Mouse (Mus musculus) embryonic facial prominence, embryonic 14.5 days (tissue): ENCODE results near the gene Capns1. TPM values are rescaled to one million over a fixed set of nuclear protein-coding genes. Genes with fewer than 3 reads are reported as not detected.

Experiments
- ATAC-seq: fragments of 200-750 bp; cut with Nextera tagmentation; 2 replicates; pipeline ENCODE4 v1.8.0; 2017; ENCODE audit warnings: low read depth, moderate number of reproducible peaks, moderate TSS enrichment
- DNase-seq: peaks from one replicate; pipeline ENCODE4 v3.0.0-alpha.2; 2015; ENCODE audit warnings: low spot score
- H3K27ac ChIP-seq: fragments of 300-500 bp; sonication (generic); replicated peaks from 2 replicates; pipeline ENCODE4 v1.5.1; 2014; ENCODE audit warnings: low read depth, mild to moderate bottlenecking, low read length, moderate library complexity
- H3K27me3 ChIP-seq: fragments of 300-500 bp; sonication (generic); replicated peaks from 2 replicates; pipeline ENCODE4 v1.6.1; 2014; ENCODE audit warnings: low read length; ENCODE audit not compliant: control insufficient read depth, insufficient read depth
- H3K36me3 ChIP-seq: fragments of 300-500 bp; sonication (generic); 2 replicates; pipeline ENCODE4 v1.6.1; 2014; ENCODE audit warnings: low read length, mixed read lengths; ENCODE audit not compliant: control insufficient read depth, insufficient read depth
- H3K4me1 ChIP-seq: fragments of 300-500 bp; sonication (generic); 2 replicates; pipeline ENCODE4 v1.6.1; 2014; ENCODE audit warnings: antibody characterized with exemption, low read length; ENCODE audit not compliant: control insufficient read depth, insufficient read depth
- H3K4me2 ChIP-seq: fragments of 300-500 bp; sonication (generic); 2 replicates; pipeline ENCODE4 v1.6.1; 2014; ENCODE audit warnings: low read depth, mild to moderate bottlenecking, low read length, moderate library complexity, mixed read lengths
- H3K4me3 ChIP-seq: fragments of 300-500 bp; sonication (generic); 2 replicates; pipeline ENCODE4 v1.5.1; 2014; ENCODE audit warnings: low read depth, mild to moderate bottlenecking, low read length
- H3K9ac ChIP-seq: fragments of 300-500 bp; sonication (generic); 2 replicates; pipeline ENCODE4 v1.6.1; 2014; ENCODE audit warnings: low read depth, mild to moderate bottlenecking, low read length, moderate library complexity, mixed read lengths
- H3K9me3 ChIP-seq: fragments of 300-500 bp; sonication (generic); 2 replicates; pipeline ENCODE4 v1.6.1; 2016; ENCODE audit warnings: low read length; ENCODE audit not compliant: control insufficient read depth
- WGBS: fragments of 180-500 bp; shearing (Covaris S2); extraction: QIAGEN DNeasy Blood & Tissue Kit; methylation state at CpG from one replicate; pipeline ENCODE4 v1.1.7; 2014; 5-methylcytosine and 5-hydroxymethylcytosine counted together
- polyA plus RNA-seq: library from polyadenylated mRNA; unstranded; fragments of >200 nt; fragmentation: Nextera tagmentation; extraction: Ambion mirVana; gene quantifications from 2 replicates; pipeline ENCODE4 v1.2.1, GENCODE M21; 2014

The Capns1 gene
- polyA plus RNA-seq, 1 experiment from 2014 or later = 107 TPM

DNA sequence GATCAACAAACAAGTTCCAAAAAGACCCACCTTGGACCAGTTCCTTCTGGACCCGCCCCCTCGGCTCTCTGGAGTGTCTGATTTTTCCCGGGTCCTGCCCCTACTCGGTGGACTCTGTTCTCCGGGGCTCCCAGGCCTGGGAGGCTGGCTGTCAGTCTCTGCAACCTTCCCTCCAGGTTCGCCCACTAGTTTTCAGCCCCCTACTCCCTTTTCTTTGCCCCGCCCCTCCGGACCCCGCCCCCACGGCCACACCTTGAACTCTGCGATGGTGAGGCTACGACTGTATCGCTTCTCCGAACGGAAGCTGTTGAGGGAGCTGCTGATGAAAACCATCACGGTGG lies 32.7 kb upstream of the Capns1 start:
- Histone ChIP-seq H3K27me3 (no peaks in the 10 kb centered on the region), H3K36me3 (peaks cover 49% of the 10 kb centered on the region), H3K9ac (peak overlapping the region; percentile 83), H3K9me3 (no peaks in the 10 kb centered on the region), H3K27ac (peak overlapping the region; percentile 92), H3K4me3 (peak overlapping the region; percentile 72), H3K4me1 (peaks cover 6% of the 10 kb centered on the region), H3K4me2 (peak overlapping the region; percentile 78)
- ATAC-seq = no peak
- DNase-seq = no peak
- whole genome bisulfite sequencing = under 1% methylated on average over 16 of the region's 16 CpGs

DNA sequence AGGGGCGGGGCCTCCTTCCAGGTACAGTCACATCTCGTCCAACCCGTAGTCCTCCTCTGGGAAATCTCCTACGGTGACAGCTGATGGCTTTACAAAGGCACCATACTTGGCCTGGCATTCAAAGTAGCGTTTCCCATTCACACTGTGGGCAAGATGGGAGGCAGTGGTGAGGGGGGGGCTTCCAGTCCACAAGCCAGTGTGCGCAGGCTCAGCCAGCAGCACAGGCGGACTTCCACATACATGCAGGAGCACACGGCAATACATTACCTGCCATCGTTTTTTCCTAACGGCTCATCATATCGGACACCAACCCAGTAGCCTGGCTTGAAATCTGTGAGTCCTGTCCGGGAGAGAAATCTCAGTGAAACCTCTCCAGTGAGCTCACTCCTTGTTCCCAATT lies 25.6 kb upstream of the Capns1 start:
- Histone ChIP-seq H3K27me3 (no peaks in the 10 kb centered on the region), H3K27ac (no peak overlapping the region), H3K4me2 (no peak overlapping the region), H3K9ac (no peak overlapping the region), H3K9me3 (no peaks in the 10 kb centered on the region), H3K36me3 (peaks cover 60% of the 10 kb centered on the region), H3K4me3 (no peak overlapping the region), H3K4me1 (no peaks in the 10 kb centered on the region)
- no peak for ATAC-seq
- 94% methylated on average over 12 of the region's 12 CpGs for WGBS
- no peak for DNase-seq

DNA sequence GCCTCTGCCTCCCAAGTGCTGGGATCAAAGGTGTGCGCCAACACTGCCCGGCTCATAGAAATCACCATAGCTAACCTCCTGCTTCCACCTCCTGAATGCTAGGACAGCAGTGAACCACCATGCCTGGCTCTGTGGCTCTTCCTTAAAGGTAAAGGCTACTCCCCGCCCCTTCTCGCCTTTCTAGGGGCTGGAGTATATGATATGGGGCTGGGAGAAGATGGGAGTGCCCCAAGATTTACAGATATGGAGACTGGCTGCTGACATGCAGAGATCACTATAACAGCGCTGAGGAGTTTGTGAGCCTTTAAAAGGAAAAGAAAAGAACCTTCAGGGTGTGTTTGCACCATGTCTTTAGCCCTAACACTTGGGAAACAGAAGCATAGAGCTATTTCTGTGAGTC lies 23.6 kb upstream of the Capns1 start:
- 94% methylated on average over 5 of the region's 5 CpGs for WGBS
- Histone ChIP-seq H3K36me3 (peaks cover 43% of the 10 kb centered on the region), H3K27ac (no peak overlapping the region), H3K4me1 (no peaks in the 10 kb centered on the region), H3K4me2 (no peak overlapping the region), H3K9ac (no peak overlapping the region), H3K9me3 (no peaks in the 10 kb centered on the region), H3K4me3 (no peak overlapping the region), H3K27me3 (no peaks in the 10 kb centered on the region)
- DNase-seq (no peak), ATAC-seq (no peak)

- Histone ChIP-seq H3K9me3 (no peaks in the 10 kb centered on the region), H3K27ac (no peak overlapping the region), H3K36me3 (peaks cover 35% of the 10 kb centered on the region), H3K9ac (no peak overlapping the region), H3K27me3 (no peaks in the 10 kb centered on the region), H3K4me3 (no peak overlapping the region), H3K4me2 (no peak overlapping the region), H3K4me1 (no peaks in the 10 kb centered on the region)
- DNase-seq (no peak), ATAC-seq (no peak)
- WGBS = 80% methylated on average over 3 of the region's 3 CpGs
Measured at GRCm38 (mm10) chr7:30221433-30221832, 22.8 kb upstream of the Capns1 start.

DNA sequence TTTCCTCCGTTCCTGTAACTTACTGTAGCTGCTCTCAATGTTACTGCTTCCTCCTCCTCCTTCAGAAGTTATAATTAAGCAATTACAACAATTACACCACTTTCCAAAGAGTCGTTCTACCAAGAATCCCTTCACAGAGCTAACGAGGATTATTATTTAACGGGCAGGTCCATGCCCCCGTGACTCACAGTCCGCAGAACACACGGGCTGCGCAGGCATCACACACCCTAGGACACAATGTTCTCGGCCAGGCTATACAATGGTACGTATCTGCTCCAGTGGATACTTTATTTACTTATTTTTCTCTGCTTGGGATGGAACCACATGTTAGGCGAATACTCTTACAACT lies 21.4 kb upstream of the Capns1 start:
- peaks cover 24% of the 10 kb centered on the region for H3K36me3 ChIP-seq
- WGBS = 21% methylated on average over 11 of the region's 11 CpGs
- H3K9ac ChIP-seq = peak overlapping the region; percentile 56
- ATAC-seq (no peak), DNase-seq (no peak)
- peak overlapping the region; percentile 85 for H3K4me2 ChIP-seq
- H3K4me1 ChIP-seq = no peaks in the 10 kb centered on the region
- no peaks in the 10 kb centered on the region for H3K27me3 ChIP-seq
- no peaks in the 10 kb centered on the region for H3K9me3 ChIP-seq
- peak overlapping the region; percentile 47 for H3K4me3 ChIP-seq
- no peak overlapping the region for H3K27ac ChIP-seq

GRCm38 (mm10) chr7:30219293-30220007 lies 20.8 kb upstream of the Capns1 start:
- DNase-seq (peak; percentile 84), ATAC-seq (peak; percentile 68)
- peak overlapping the region; percentile 85 for H3K4me2 ChIP-seq
- H3K27me3 ChIP-seq = no peaks in the 10 kb centered on the region
- 1% methylated on average over 15 of the region's 16 CpGs for WGBS
- H3K9me3 ChIP-seq = no peaks in the 10 kb centered on the region
- peaks cover 18% of the 10 kb centered on the region for H3K36me3 ChIP-seq
- no peaks in the 10 kb centered on the region for H3K4me1 ChIP-seq
- peak overlapping the region; percentile 56 for H3K9ac ChIP-seq
- peak overlapping the region; percentile 47 for H3K4me3 ChIP-seq
- peak overlapping the region; percentile 35; the same call in 1 of the 2 replicates for H3K27ac ChIP-seq

- 83% methylated on average over 2 of the region's 2 CpGs for WGBS
- Histone ChIP-seq H3K4me2 (no peak overlapping the region), H3K9ac (no peak overlapping the region)
Measured at GRCm38 (mm10) chr7:30217277-30217676, 18.7 kb upstream of the Capns1 start.

DNA sequence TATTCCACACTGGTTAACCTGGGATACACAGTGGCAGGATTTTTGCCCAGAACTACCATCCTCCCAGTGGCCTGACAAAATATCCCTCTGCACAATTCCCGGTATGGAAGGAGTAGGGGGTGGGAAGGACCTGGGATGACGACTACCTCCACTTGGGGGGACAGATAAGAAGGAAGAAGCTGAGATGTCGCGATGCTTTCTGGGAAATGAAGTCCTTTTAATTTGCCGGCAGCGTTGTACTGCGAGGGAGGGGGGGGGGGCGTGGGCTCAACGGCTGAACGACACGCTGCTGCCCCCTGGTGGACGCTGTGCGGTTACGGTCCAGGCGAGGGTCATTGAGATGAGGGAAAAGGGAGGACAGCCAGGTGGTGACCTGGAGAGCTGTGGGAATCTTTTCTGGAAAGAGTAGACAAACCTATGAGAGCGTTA lies 18.1 kb upstream of the Capns1 start:
- Histone ChIP-seq H3K9ac (no peak overlapping the region), H3K4me1 (no peaks in the 10 kb centered on the region), H3K9me3 (no peaks in the 10 kb centered on the region), H3K36me3 (no peaks in the 10 kb centered on the region), H3K27ac (no peak overlapping the region), H3K4me3 (no peak overlapping the region), H3K4me2 (peak overlapping the region; percentile 51), H3K27me3 (no peaks in the 10 kb centered on the region)
- WGBS = 1% methylated on average over 15 of the region's 16 CpGs
- peak; percentile 72 for ATAC-seq
- DNase-seq = peak; percentile 94

More at GRCm38 (mm10) chr7:30217277-30217676, 18.7 kb upstream of the Capns1 start:
- Histone ChIP-seq H3K9me3 (no peaks in the 10 kb centered on the region), H3K4me3 (no peak overlapping the region), H3K4me1 (no peaks in the 10 kb centered on the region), H3K27me3 (no peaks in the 10 kb centered on the region), H3K27ac (no peak overlapping the region), H3K36me3 (no peaks in the 10 kb centered on the region)
- DNase-seq (no peak), ATAC-seq (no peak)

- DNase-seq (no peak), ATAC-seq (no peak)
- no peak overlapping the region for H3K4me3 ChIP-seq
- 87% methylated on average over 3 of the region's 3 CpGs for WGBS
- no peaks in the 10 kb centered on the region for H3K4me1 ChIP-seq
- H3K27ac ChIP-seq = no peak overlapping the region
- H3K9ac ChIP-seq = no peak overlapping the region
- no peaks in the 10 kb centered on the region for H3K36me3 ChIP-seq
- H3K4me2 ChIP-seq = no peak overlapping the region
- no peaks in the 10 kb centered on the region for H3K27me3 ChIP-seq
- H3K9me3 ChIP-seq = no peaks in the 10 kb centered on the region
Measured at GRCm38 (mm10) chr7:30215875-30216274, 17.3 kb upstream of the Capns1 start.
